Mouse (Mus musculus) megakaryocyte, embryonic 14.5 days (primary cell): ENCODE measurements around the gene Prss57.

Source experiments
- FLI1 ChIP-seq: IDR thresholded peaks from 2 replicates; pipeline ENCODE4 v1.6.1; 2012; ENCODE audit warnings: low read length, inconsistent platforms, mixed read lengths
- GATA1 ChIP-seq: IDR thresholded peaks from 3 replicates; pipeline ENCODE4 v1.6.1; 2012; ENCODE audit warnings: mixed read lengths, low read length, inconsistent platforms, borderline replicate concordance

- TF ChIP-seq GATA1 (no peak), FLI1 (no peak)
Observed at GRCm38 (mm10) chr10:79743650-79744365, 47.0 kb downstream of the Prss57 start.
